Mouse (Mus musculus): ENCODE results near the gene Wdfy4.

The Wdfy4 gene

DNA sequence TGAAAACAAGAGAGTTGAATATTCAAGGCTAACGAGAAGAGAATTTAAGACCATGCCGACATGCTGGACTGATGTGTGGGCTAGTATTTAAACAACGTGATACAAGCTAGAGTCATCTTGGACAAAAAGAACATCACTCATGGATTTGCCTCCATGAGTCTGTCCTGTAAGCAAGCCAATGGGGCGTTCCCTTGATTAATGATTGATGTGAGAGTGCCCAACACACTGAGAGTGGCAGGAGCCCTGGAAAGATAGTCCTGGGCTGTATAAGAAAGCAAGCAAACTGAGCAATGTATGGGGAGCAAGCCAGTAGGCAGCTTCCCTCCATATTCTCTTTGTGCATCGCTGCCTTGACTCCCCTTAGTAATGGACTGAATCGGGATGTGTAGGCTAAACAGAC, 106.7 kb downstream of the Wdfy4 start:
- DNase-seq (ENCODE audit: low spot score) = no peak

DNA sequence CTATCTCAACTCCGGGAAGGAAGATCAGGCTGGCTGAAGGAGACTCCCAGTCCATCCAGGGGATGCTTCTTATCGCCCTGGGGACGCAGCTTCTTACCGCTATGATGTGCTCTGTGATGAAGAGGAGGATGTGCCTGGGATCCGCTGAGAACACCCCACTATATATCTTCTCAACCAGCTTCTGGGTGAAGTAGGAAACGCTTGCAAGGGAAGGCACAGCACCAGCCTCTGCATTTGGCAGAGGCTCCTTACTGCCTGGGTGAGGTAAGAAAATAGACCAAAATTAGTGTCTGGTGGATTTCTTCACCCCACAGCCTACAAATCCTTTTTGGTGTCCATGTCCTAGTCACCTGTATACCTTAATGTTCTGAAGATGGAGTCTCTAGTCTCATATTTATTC, 107.2 kb downstream of the Wdfy4 start:
- DNase-seq (ENCODE audit: low spot score) = no peak

DNA sequence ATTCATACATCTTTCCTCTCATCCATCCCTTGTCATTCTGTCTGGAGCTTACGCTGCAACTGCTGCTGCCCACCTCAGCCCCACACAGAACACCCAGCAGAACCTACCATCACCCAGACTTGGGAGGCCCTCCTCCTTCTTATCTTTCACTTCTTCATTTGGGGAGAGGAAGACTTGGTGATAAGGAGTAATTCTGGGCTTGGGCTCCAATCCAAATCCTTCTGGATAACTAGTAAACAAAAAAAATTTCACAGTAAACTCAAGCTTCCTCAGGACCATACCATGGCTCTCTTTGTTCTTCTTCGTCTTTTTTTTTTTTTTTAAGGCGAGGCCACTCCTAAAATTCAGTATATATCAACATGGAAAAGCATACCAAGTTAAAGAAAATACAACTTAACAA, 112.0 kb downstream of the Wdfy4 start:
- no peak for DNase-seq (ENCODE audit: low spot score)

DNA sequence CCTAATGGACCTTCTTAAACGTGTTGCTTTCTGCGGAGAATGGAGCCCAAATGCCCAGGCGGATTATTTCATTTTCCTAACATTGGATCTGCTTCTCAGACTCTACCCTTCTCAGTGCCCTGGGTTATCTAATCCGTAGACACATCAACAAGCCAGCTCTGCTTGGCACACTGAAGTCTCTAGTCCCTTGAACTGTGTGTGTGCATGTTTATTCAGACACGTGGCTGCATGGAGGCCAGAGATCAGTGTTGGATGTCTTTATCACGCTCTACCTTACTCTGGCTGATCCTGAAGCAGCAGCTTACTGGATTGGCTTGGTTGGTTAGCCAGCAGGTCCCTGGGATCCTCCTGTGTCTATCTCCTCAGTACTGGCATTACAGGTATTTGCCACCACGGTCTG, 113.0 kb downstream of the Wdfy4 start:
- DNase-seq (ENCODE audit: low spot score) = no peak

DNA sequence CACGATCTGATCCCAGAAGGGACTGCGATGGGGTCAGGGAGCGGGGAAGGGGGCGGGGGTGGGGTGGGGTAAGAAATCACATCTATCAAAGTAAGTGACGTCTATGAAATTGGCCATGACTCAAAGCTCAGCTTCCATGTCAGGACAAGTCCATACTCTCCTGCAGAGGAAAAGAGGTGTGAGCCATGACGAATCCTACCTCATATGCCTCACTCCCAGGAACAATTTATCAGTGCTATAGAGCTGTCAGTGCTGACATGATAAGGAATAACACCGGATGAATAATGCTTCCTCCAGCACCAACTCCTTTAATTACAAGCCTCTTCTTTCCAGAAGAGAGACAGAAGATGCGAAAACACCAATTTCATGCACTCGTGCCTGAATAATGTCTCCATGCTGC, 117.6 kb downstream of the Wdfy4 start:
- no peak for DNase-seq (ENCODE audit: low spot score)

DNA sequence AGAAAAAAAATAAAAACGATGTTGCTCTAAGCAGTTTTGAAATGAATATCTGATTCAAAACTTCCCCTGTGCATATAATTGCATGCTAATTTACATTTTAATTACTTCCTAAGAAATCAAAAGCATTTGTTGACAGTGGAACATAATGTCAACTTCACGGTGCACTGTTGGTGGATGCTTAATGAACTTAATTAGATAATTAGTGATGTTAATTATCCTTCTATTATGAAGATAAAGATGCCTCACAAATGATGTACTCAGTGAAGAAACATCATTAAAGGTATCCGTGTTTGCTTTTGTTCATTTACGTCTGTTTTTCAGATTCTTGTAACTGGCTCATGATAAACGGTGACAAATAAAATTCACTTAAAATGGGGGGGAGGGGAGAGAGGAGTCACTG, 122.3 kb downstream of the Wdfy4 start:
- no peak for DNase-seq (ENCODE audit: low spot score)

DNA sequence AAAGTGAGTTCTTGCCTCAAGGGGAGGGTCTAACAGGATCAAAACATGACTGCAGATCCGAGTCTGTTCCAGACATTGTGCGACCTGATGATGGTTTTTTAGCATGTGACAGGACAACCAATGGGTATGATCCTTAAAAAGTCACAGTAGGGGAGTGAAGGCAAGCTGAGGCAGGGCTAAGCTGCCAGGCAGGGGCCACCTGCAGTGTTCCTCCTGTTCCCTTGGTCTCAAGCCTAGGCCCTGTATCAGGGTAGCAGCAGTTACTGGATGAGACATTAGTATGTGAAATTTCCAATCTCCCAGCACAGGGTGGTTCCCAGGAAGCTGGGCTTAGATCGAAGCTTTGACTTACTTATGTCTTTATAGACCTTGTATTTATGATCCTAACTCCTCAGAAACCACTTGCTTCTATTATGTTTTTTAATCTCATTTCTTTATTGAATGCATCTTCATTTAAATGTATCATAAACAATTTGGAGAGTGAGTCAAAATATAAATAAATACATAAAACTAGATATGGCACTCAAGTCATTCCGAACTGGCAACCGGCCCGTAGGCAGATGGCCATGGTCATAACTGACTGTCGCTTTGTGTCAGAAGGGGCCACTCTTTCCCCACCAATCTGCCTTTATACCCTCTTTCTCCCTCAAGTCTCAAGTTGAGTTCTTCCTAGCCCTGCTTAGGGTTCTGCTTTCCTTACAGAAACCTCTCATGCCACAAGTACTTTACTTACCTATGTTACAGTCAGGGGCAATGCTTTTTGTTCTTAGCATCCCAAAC, 126.2 kb downstream of the Wdfy4 start:
- no peak for DNase-seq (ENCODE audit: low spot score)

DNA sequence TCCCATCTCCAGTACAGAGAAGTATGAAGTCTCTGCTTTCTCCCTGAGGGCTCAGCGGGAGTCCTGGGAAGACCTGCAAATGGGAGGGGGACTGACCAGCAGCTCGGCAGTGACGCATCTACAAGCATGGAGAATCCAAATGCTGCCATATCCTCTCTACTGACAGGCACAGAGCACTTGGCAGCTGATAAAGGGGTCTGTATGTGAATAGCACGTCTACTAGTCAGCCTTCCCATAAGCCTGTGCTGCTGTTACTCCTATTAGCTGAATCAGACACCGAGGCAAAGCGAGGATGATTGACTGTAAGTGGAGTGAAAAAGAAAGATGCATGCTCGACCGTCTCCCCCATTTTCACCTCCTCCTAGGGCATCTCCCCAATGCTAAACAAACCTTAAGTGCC, 131.9 kb downstream of the Wdfy4 start:
- no peak for DNase-seq (ENCODE audit: low spot score)

DNA sequence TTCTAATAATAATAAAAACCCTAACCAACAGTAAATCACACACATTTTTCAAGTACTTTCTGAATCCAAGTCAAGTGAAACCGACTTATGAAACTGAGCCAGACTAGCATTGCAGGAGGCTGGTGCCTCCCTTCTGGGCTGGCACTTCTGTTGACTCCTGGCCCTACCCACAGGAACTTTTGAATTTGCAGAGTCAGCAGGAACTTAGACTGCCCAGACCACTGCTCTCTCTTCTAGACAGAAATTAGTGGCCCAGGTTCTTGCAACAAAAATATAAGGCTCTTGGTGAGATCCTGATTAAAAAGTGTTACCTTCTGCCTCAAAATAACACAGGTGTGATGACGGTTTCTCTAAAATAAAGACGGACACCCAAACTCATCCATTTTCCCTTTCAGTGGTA, 140.1 kb downstream of the Wdfy4 start:
- DNase-seq (ENCODE audit: low spot score) = no peak

DNA sequence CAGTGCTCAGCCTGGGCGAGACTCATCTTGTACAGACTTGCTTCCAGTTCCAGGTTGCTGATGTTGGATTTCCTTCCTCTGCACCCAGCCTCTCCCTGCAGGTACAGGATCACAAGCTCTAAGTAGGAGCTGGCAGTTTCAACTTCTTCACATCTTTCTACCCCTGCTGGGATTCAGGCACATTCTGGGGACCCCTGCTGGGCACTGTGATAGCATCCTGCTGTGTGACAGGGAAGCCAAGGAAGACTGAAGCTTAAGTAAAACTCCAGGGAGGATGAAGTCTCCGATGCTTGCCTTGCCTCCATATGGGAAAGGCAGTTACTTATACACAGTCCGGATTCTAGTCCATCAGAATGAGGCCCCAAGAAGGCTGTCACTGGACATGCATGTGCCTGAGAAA, 148.5 kb downstream of the Wdfy4 start:
- DNase-seq (ENCODE audit: low spot score) = no peak

DNA sequence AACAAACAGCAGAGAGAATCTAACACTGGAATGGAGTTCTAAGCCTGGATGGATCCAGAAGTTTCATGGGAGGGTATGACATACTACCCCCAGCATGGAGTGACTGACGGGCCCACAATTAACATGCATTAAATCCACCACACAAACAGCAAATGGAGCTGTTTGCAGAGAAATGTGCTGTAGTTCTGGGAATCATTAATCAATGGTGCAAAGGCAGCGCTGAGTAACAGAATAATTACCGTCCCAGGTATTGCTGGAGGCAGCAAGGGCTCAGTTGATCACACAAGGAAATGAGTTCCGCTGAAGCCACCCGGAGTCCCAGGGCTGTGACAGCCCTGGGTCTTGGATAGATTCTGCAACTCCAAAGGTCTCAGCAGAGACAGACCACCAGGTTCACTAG, 149.9 kb downstream of the Wdfy4 start:
- no peak for DNase-seq (ENCODE audit: low spot score)

DNA sequence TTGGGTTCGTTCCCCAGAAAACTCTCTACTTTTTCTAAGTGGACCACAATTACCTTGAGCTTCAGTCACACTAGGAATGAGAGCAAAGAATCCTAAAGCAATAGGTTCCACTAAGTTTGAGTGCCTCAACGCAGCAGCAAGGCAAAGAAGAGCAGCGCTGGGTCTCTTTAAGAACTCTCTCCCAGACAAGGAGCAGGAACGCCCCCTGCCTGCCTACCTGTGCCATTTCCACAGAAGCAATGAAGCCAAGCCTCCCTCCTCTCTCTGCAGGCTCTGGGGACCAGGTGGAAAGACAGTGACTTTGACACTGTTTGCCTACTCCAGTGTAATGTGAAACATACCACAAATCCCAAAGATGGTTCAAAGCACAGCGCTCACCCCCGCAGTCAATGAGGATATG, 151.9 kb downstream of the Wdfy4 start:
- no peak for DNase-seq (ENCODE audit: low spot score)

DNA sequence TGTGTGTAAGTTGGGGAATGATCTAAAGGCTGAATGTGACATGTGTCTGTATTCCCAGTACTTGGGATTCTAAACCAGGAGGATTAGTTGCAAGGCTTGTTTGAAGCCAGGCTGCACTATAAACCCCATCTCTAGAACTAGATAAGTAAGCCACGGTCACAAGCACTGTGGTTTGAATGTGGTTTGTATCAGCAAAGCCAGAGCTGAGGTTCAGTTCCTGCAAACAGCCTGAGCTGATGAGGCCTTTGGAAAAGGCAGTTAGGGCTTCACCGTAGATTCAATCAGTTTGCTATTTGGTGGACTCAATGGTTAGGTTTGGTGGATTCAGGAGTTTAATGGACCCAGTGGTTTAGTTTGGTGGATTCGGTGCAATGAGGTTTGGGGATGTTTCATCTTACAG, 154.5 kb downstream of the Wdfy4 start:
- no peak for DNase-seq (ENCODE audit: low spot score)

DNA sequence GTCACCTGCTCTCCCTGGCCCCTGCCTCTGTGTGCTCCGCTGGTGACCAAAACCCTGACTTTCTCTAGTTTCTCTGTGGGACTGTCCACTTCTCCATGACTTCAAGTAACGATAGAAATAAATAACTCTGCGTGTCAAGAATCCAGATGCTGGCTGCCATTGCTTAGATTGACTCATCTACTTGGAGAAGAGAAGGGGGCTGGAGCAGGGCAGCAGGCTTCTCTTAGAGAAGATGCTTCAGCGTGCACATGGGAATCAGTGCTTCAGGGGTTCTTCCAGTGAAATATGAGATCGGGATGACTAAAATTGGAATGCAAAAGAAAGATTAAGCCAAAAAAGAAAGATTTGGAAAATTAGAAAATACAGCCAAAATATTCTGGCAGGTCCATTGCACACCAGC, 165.7 kb downstream of the Wdfy4 start:
- no peak for DNase-seq (ENCODE audit: low spot score)

DNA sequence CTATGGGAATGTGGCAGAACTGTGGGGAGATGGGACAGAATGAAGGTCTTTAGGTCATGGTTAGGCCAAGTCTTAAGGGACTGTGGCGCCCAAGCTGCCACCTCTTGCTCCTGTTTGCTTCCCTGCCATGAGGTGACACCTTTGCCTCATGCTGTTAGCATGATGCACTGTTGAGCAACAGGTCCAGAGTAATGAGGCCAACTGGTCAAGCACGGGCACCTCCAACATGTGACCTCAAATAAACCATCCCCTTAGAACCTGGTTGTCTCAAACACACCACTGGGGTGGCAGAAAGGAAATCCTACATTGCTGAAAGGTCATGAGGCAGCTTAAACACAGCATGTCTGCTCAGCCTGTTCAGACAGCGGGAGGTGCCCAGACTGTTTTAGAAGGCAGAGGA, 166.3 kb downstream of the Wdfy4 start:
- no peak for DNase-seq (ENCODE audit: low spot score)

DNA sequence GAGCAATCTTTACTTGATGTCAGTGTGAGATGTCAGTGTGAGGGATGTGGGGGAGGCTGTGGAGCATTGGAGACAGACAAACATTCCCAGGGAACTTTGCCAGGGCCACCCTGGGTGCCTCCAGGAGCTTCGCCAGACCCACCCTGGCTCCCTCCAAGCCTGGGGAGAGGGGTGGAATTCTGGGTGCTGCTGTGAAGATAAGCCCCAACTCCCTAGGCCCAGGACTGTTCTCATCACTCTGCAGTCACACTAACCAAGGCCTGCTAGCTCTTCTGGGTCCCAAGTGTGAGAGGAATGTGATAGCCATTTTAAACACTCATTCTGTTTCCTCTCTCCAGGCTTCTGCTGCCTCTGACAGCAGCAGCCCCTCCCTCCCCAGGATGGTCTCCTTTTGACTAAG, 177.7 kb downstream of the Wdfy4 start:
- no peak for DNase-seq (ENCODE audit: low spot score)

DNA sequence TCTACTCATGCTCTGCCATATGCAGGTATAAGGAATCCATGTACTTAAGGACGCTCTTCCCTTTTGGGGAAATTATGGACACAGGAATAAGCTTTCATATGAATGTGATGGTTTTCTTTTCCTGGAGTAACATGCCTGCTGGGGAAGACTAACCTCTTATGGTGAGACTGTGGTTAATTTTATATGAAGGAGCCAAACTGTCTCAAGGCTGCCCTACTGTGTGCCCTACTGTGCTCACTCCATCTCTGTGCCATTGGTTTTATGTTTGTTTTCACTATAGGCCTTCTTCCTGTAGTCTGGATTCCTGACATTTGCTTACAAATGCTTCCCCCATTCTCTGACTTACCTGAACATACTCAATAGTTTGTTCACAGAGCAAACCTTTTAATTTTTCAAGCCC, 180.2 kb downstream of the Wdfy4 start:
- DNase-seq (ENCODE audit: low spot score) = no peak

DNA sequence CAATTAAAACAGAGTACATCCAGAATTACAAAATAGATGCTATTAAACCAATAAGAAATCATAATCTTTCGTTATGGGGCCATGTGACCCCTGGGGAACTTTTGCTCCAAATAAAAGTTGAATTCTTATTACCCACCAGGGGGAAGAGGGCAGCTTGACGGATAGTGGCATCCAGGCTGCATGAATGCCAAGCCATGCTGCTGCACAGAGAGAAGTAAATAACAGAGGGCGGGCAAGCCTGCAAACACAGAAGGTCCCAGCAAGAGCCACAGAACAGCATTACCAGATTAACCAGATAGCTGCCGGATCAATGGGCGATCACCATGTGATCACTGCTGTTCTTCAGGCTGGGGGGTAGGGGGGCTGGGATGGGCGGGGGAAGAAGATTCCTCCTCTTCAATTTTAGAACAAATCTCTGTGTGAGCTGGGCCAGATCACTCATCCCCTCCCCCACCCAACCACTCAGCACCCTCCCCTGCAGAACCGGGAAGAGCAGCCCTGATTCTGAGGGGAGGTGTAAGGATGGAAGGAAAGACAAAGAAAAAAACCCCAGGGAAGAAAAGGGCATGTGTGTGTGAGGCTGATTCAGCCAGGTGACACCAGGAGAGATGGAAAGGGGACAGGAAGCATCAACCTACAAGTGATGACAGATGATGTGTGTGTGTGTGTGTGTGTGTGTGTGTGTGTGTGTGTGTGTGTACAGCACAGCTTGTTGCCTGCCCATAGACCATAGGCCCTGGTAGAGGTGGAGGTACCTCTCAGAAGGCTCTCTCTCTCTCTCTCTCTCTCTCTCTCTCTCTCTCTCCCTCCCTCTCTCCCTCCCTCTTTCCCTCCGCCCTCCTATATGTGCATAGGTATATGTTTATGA, 185.0 kb downstream of the Wdfy4 start:
- DNase-seq (ENCODE audit: low spot score) = no peak

DNA sequence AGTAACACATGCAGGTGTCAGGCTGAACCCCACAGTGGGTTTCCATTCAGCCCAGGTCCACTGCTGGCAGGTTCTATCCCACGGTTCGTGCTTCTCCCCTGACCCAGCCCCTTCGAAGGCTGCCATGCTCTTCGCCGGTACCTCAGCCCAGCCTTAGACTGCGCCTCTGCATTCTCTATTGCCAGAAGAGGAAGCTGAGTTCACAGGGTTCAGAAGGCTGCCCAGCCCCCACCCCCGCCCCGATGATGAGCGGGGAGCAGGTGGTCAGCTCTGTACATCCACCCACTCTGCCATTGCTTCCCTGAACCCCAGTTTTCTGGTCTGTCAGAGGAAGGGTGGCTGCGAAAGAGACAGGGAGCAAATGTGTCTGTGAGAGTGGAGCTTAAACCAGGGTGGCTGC, 185.8 kb downstream of the Wdfy4 start:
- no peak for DNase-seq (ENCODE audit: low spot score)

DNA sequence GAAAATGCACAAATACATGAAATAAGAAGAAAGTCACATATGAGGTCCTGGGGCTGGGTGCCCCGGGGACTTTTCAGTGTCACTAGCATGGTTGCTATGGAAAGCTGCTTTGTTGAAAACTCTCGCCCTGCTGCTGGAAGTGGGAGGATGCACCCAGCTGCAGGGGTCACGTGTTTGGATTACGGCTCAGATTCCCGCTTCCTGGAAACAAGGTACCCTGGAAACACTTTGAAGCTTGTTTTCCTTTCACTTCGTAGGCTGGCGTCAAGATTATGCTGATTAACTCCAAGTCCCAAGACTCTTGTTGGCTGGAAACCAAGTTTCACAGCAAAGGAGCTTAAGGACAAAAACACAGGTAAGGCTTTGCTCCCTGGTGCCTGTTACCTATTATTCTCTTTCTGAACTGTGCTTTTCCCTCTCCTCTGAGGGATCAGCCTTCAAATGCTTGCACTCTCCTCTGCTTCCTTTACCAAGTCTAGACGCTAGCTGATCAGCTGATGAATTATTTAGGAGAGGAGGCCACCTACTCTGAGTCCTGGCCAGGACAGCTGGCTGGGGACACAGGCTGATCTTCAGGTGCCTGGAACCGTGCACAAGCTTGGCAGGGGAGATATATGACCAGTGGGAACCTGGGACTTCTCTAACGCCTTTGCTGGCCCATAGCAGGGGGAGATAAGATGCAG, 190.2 kb downstream of the Wdfy4 start:
- no peak for DNase-seq (ENCODE audit: low spot score)

DNA sequence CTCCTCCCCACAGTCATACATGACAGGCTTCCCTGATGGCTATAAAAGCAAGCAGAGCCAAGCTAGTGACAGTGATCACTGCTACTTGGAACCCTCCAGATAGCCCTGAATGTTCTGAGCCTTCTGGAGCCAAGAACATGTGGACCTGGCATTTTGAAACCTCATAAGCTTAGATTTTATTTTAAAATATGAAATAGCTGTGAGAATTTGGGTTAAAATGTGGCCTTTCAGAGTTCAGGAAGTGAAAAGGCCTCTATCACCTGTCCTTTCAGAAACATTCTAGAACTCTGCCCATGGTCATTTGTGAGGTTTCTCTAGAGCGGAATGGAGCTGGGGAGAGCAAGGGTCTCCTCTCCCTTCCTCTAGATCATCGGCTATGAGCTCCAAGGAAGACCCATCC, 194.2 kb downstream of the Wdfy4 start, which contains the start of gene Lrrc18:
TSS of gene Lrrc18 (plus strand) at position 301 of the 400 bp plus-strand sequence.
- DNase-seq (ENCODE audit: low spot score) = no peak

DNA sequence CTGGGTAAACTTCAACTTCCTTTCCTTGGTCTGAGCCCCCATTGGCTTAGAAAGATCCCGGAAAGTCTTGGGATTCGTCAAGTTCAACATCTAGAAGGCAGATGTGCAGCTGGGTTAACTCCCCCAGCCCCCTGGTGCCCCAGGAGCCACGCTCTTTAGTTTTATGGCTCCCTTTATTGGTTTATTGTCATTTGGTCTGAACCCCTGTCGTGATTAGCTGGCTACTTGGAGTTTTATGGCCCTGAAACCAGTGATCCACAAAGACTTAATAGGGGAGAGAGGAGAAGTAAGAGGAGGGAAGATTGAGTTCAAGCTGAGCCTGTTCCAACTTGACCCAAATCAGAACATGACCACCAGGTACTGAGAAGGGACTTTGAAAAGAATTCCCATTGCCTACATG, 198.6 kb downstream of the Wdfy4 start:
- DNase-seq (ENCODE audit: low spot score) = no peak

DNA sequence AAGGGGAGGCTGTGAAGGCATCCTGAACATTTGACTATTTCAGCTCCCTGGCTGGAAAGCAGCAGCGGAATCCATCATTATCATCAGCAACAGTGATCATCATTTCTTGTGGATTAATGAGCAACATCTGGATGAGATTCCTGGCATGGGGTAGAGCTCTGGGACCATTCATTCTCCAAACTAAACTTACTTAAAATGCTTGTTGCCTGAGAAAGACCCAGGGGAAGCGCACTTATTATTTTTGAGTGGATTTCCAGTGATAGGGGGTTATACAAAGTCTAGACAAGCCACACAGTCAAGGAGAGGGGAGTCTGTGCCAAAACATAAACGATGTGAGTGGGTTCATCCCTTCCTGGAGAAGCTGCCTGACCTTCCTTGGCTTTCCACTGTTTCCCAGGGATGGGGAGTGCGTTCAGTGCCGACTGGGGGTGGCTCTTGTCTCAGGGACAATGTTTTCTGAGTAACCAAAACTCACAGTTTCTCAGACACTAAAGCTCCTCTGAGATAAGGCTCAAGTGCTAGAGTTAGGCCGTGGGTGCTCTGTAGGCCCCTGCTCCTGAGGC, 201.1 kb downstream of the Wdfy4 start:
- no peak for DNase-seq (ENCODE audit: low spot score)
